Mouse (Mus musculus): ENCODE data around the gene Riok2.

- TF ChIP-seq CTCF (conservative IDR thresholded peaks at IDR 0.05; ENCODE audit: low read length) (no peak), NANOG (IDR thresholded peaks at IDR 0.05; ENCODE audit: borderline replicate concordance, low read length) (no peak; the same call in 1 of the 2 replicates), POU5F1 (IDR thresholded peaks at IDR 0.05; ENCODE audit: borderline replicate concordance, low read length) (no peak)
Measured at GRCm38 (mm10) chr17:17424609-17425307, 50.6 kb downstream of the Riok2 start.
